Comparison of ENCODE assay signal across 16 mouse cellular contexts in genomic region chr19:10431410-10431809, GRCm38 (mm10). TPM values are rescaled to one million over a fixed set of nuclear protein-coding genes. Genes with fewer than 3 reads are reported as not detected.
DNase-seq lines count a peak whose midpoint lies in the region; ATAC-seq lines count a peak whose summit lies in the region.
"Had no signal": no experiment of that assay in that cellular context is flagged by ENCODE, and none has a peak within 500 bp of the region (broad histone marks: within the 10 kb centered on the region; RNA-seq: fewer than 3 reads in every experiment).

No protein-coding gene starts in this region.

- H3K4me1 ChIP-seq in forebrain, embryonic 15.5 days = peaks cover 30% of the 10 kb centered on the region
- 0 out of 2 replicates have a peak, but pooled peaks cover under 1% of the 10 kb centered on the region for H3K4me1 ChIP-seq in forebrain, embryonic 11.5 days (replicated peaks; ENCODE audit: control insufficient read depth, insufficient read depth, low read length)
- H3K4me1 ChIP-seq in midbrain, embryonic 13.5 days (replicated peaks) = peaks cover 29% of the 10 kb centered on the region
- peaks cover 32% of the 10 kb centered on the region for H3K4me1 ChIP-seq in midbrain, embryonic 10.5 days
- peaks cover 34% of the 10 kb centered on the region for H3K4me1 ChIP-seq in liver, embryonic 15.5 days (replicated peaks)

- peak overlapping the region; percentile 32; the same call in 1 of the 2 replicates for H3K27ac ChIP-seq in forebrain, embryonic 15.5 days (replicated peaks)
- H3K27ac ChIP-seq in forebrain, embryonic 11.5 days (ENCODE audit: low read depth, low read length) = no peak overlapping the region; the same call in 1 of the 2 replicates
- no peak overlapping the region for H3K27ac ChIP-seq in midbrain, embryonic 13.5 days
- no peak overlapping the region for H3K27ac ChIP-seq in midbrain, embryonic 10.5 days (replicated peaks)
- no peak overlapping the region; the same call in 1 of the 2 replicates for H3K27ac ChIP-seq in liver, embryonic 15.5 days (replicated peaks)
- H3K27ac ChIP-seq: heart, embryonic 15.5 days; hindbrain, embryonic 10.5 days had no signal

- no peak overlapping the region for H3K4me3 ChIP-seq in forebrain, embryonic 15.5 days
- no peak overlapping the region for H3K4me3 ChIP-seq in forebrain, embryonic 11.5 days (ENCODE audit: low read depth, low read length)
- H3K4me3 ChIP-seq in midbrain, embryonic 13.5 days (replicated peaks) = no peak overlapping the region
- H3K4me3 ChIP-seq in midbrain, embryonic 10.5 days = no peak overlapping the region
- H3K4me3 ChIP-seq in liver, embryonic 15.5 days (replicated peaks) = no peak overlapping the region
- H3K4me3 ChIP-seq: heart, embryonic 15.5 days; hindbrain, embryonic 10.5 days; myocyte had no signal

- no peaks in the 10 kb centered on the region for H3K36me3 ChIP-seq in forebrain, embryonic 15.5 days
- H3K36me3 ChIP-seq in forebrain, embryonic 11.5 days (ENCODE audit: control insufficient read depth, insufficient read depth, low read length) = no peaks in the 10 kb centered on the region
- no peaks in the 10 kb centered on the region for H3K36me3 ChIP-seq in midbrain, embryonic 13.5 days
- H3K36me3 ChIP-seq in midbrain, embryonic 10.5 days = no peaks in the 10 kb centered on the region; the same call in 1 of the 2 replicates
- no peaks in the 10 kb centered on the region for H3K36me3 ChIP-seq in liver, embryonic 15.5 days (replicated peaks)
- H3K36me3 ChIP-seq: heart, embryonic 15.5 days; hindbrain, embryonic 10.5 days had no signal

- no peak overlapping the region for H3K9ac ChIP-seq in forebrain, embryonic 15.5 days (replicated peaks)
- H3K9ac ChIP-seq in forebrain, embryonic 11.5 days (ENCODE audit: low read length) = no peak overlapping the region
- H3K9ac ChIP-seq in midbrain, embryonic 13.5 days (replicated peaks) = no peak overlapping the region
- no peak overlapping the region for H3K9ac ChIP-seq in liver, embryonic 15.5 days
- H3K9ac ChIP-seq: heart, embryonic 15.5 days had no signal

- WGBS in forebrain, embryonic 15.5 days = 52% methylated on average over 3 of the region's 3 CpGs
- 49% methylated on average over 3 of the region's 3 CpGs for WGBS in forebrain, embryonic 11.5 days
- 56% methylated on average over 3 of the region's 3 CpGs for WGBS in midbrain, embryonic 13.5 days
- 69% methylated on average over 3 of the region's 3 CpGs for WGBS in midbrain, embryonic 10.5 days
- 8% methylated on average over 3 of the region's 3 CpGs for WGBS in liver, embryonic 15.5 days (ENCODE audit: insufficient replicate concordance)

- no peak for ATAC-seq in forebrain, embryonic 15.5 days (replicated peaks)
- no peak for ATAC-seq in forebrain, embryonic 11.5 days (replicated peaks; ENCODE audit: low FRiP score)
- ATAC-seq in midbrain, embryonic 13.5 days = peak; percentile 25
- ATAC-seq in liver, embryonic 15.5 days (ENCODE audit: insufficient read depth) = peak; percentile 79

- H3K9me3 ChIP-seq in forebrain, embryonic 15.5 days = no peaks in the 10 kb centered on the region
- H3K9me3 ChIP-seq in forebrain, embryonic 11.5 days (ENCODE audit: control insufficient read depth, low read length) = no peaks in the 10 kb centered on the region
- no peaks in the 10 kb centered on the region for H3K9me3 ChIP-seq in midbrain, embryonic 13.5 days
- H3K9me3 ChIP-seq in midbrain, embryonic 10.5 days (replicated peaks) = no peaks in the 10 kb centered on the region
- H3K9me3 ChIP-seq in liver, embryonic 15.5 days (replicated peaks) = no peaks in the 10 kb centered on the region
- H3K9me3 ChIP-seq: heart, embryonic 15.5 days; hindbrain, embryonic 10.5 days had no signal

- DNase-seq in forebrain, embryonic 11.5 days (ENCODE audit: low spot score) = no peak
- DNase-seq in midbrain, embryonic 10.5 days (ENCODE audit: low spot score) = no peak
- no peak for DNase-seq in frontal cortex, postnatal 36 days (ENCODE audit: low spot score in 2 of 2)
- no peak for DNase-seq in ovary, postnatal 10 days (ENCODE audit: low spot score)
- DNase-seq: gastrocnemius, postnatal 36 days; kidney, adult 18-20 months; kidney, postnatal 25 days; lung, postnatal 10 days; right cerebral cortex, adult 18-20 months; thymus, adult 2 months had no signal

- no peak overlapping the region for H3K4me2 ChIP-seq in forebrain, embryonic 15.5 days (replicated peaks)
- no peak overlapping the region for H3K4me2 ChIP-seq in forebrain, embryonic 11.5 days (ENCODE audit: low read depth, low read length, severe bottlenecking)
- H3K4me2 ChIP-seq in midbrain, embryonic 13.5 days (replicated peaks) = no peak overlapping the region
- H3K4me2 ChIP-seq in liver, embryonic 15.5 days = peak overlapping the region; percentile 32
- H3K4me2 ChIP-seq: heart, embryonic 15.5 days had no signal

- no peaks in the 10 kb centered on the region for H3K27me3 ChIP-seq in forebrain, embryonic 15.5 days
- H3K27me3 ChIP-seq in forebrain, embryonic 11.5 days (ENCODE audit: control insufficient read depth, insufficient read depth, low read length) = no peaks in the 10 kb centered on the region
- 0 out of 2 replicates have a peak, but pooled peaks cover 2% of the 10 kb centered on the region for H3K27me3 ChIP-seq in midbrain, embryonic 13.5 days
- H3K27me3 ChIP-seq in midbrain, embryonic 10.5 days (ENCODE audit: low read depth, poor library complexity, severe bottlenecking) = peaks cover 51% of the 10 kb centered on the region
- peaks cover 36% of the 10 kb centered on the region for H3K27me3 ChIP-seq in liver, embryonic 15.5 days

RNA-seq across cellular contexts. Expression of gene Lrrc10b, which starts 25.9 kb away (rescaled TPM):
- 0.40 and 1.1 TPM in 2 replicates for polyA plus RNA-seq in forebrain, embryonic 15.5 days (2015; fragmentation: Nextera tagmentation; extraction: Ambion mirVana)
- polyA plus RNA-seq in forebrain, embryonic 11.5 days (2014; fragmentation: Nextera tagmentation; extraction: Ambion mirVana) = 0.33 and 0.71 TPM in 2 replicates
- polyA plus RNA-seq in midbrain, embryonic 13.5 days (2015; fragmentation: Nextera tagmentation; extraction: Ambion mirVana) = 0.71 and 0.76 TPM in 2 replicates
- 0.70 and 1.4 TPM in 2 replicates for polyA plus RNA-seq in midbrain, embryonic 10.5 days (2016; fragmentation: Nextera tagmentation; extraction: Ambion mirVana)
- polyA plus RNA-seq in liver, embryonic 15.5 days (2015; fragmentation: Nextera tagmentation; extraction: Ambion mirVana) = 0.07 TPM in 1 of 2 replicates, not detected in the other

RNA-seq across cellular contexts. Expression of gene Syt7, which starts 42.5 kb away (rescaled TPM):
- polyA plus RNA-seq in forebrain, embryonic 15.5 days (2015; fragmentation: Nextera tagmentation; extraction: Ambion mirVana) = 8.9 and 10.3 TPM in 2 replicates
- polyA plus RNA-seq in forebrain, embryonic 11.5 days (2014; fragmentation: Nextera tagmentation; extraction: Ambion mirVana) = 3.2 and 7.7 TPM in 2 replicates
- 8.2 and 8.8 TPM in 2 replicates for polyA plus RNA-seq in midbrain, embryonic 13.5 days (2015; fragmentation: Nextera tagmentation; extraction: Ambion mirVana)
- 1.6 and 2.2 TPM in 2 replicates for polyA plus RNA-seq in midbrain, embryonic 10.5 days (2016; fragmentation: Nextera tagmentation; extraction: Ambion mirVana)
- 0.10 and 0.24 TPM in 2 replicates for polyA plus RNA-seq in liver, embryonic 15.5 days (2015; fragmentation: Nextera tagmentation; extraction: Ambion mirVana)

RNA-seq across cellular contexts. Expression of gene Ppp1r32, which starts 51.3 kb away (rescaled TPM):
- 1.5 and 3.0 TPM in 2 replicates for polyA plus RNA-seq in forebrain, embryonic 15.5 days (2015; fragmentation: Nextera tagmentation; extraction: Ambion mirVana)
- 0.41 and 0.64 TPM in 2 replicates for polyA plus RNA-seq in forebrain, embryonic 11.5 days (2014; fragmentation: Nextera tagmentation; extraction: Ambion mirVana)
- 1.0 and 1.6 TPM in 2 replicates for polyA plus RNA-seq in midbrain, embryonic 13.5 days (2015; fragmentation: Nextera tagmentation; extraction: Ambion mirVana)
- polyA plus RNA-seq in midbrain, embryonic 10.5 days (2016; fragmentation: Nextera tagmentation; extraction: Ambion mirVana) = 0.39 and 0.47 TPM in 2 replicates
- not detected in 2 replicates for polyA plus RNA-seq in liver, embryonic 15.5 days (2015; fragmentation: Nextera tagmentation; extraction: Ambion mirVana)
- polyA plus RNA-seq: heart, embryonic 15.5 days had no signal

Comparison
In these comparisons a context has a peak if more than half of its experiments do, and no peak if none do; other contexts are left out.
1. ATAC-seq: peak in midbrain, embryonic 13.5 days (single experiment) and liver, embryonic 15.5 days (single experiment); none in forebrain, embryonic 15.5 days (single experiment) and forebrain, embryonic 11.5 days (single experiment).